Mouse (Mus musculus) ovary, postnatal 36 days (tissue): ENCODE results near the gene Kynu.

ENCODE experiments used
- DNase-seq: peaks from one replicate; pipeline ENCODE4 v3.0.0; 2022; ENCODE audit warnings: low spot score, mixed read lengths

The Kynu gene

GRCm38 (mm10) chr2:43555062-43555888 is at the start of gene Kynu:
Kynu (plus strand) TSS chr2:43555329.
- DNase-seq, result no peak

GRCm38 (mm10) chr2:43506182-43506581 is 48.9 kb upstream of the Kynu start:
- DNase-seq, result no peak

GRCm38 (mm10) chr2:43513852-43514251 is 41.3 kb upstream of the Kynu start:
- no peak for DNase-seq

- no peak for DNase-seq
These were observed 20.7 kb upstream of the Kynu start for GRCm38 (mm10) chr2:43534417-43534816.

- DNase-seq, result no peak
These were observed 12.5 kb upstream of the Kynu start for GRCm38 (mm10) chr2:43542615-43543014.

GRCm38 (mm10) chr2:43545665-43546064 is 9.5 kb upstream of the Kynu start:
- DNase-seq, result no peak

- no peak for DNase-seq
These were observed 8.7 kb upstream of the Kynu start for GRCm38 (mm10) chr2:43546448-43546847.

GRCm38 (mm10) chr2:43554216-43554615 is 913 bp upstream of the Kynu start:
- DNase-seq, result no peak

GRCm38 (mm10) chr2:43555889-43556285 is 758 bp downstream of the Kynu start:
- no peak for DNase-seq

- no peak for DNase-seq
These were observed 1.9 kb downstream of the Kynu start for GRCm38 (mm10) chr2:43556985-43557384.

GRCm38 (mm10) chr2:43561209-43561608 is 6.1 kb downstream of the Kynu start:
- DNase-seq, result no peak

- no peak for DNase-seq
These were observed 7.7 kb downstream of the Kynu start for GRCm38 (mm10) chr2:43562779-43563178.

- no peak for DNase-seq
These were observed 13.3 kb downstream of the Kynu start for GRCm38 (mm10) chr2:43568406-43568805.

GRCm38 (mm10) chr2:43573526-43573925 is 18.4 kb downstream of the Kynu start:
- DNase-seq, result no peak

- DNase-seq, result no peak
These were observed 28.2 kb downstream of the Kynu start for GRCm38 (mm10) chr2:43583243-43583812.

GRCm38 (mm10) chr2:43585508-43585907 is 30.4 kb downstream of the Kynu start:
- DNase-seq, result no peak

- no peak for DNase-seq
These were observed 32.7 kb downstream of the Kynu start for GRCm38 (mm10) chr2:43587832-43588231.

GRCm38 (mm10) chr2:43592001-43592704 is 37.0 kb downstream of the Kynu start:
- no peak for DNase-seq

GRCm38 (mm10) chr2:43613571-43613970 is 58.4 kb downstream of the Kynu start:
- peak; percentile 5 for DNase-seq

- DNase-seq, result no peak
These were observed 66.0 kb downstream of the Kynu start for GRCm38 (mm10) chr2:43621140-43621539.

- no peak for DNase-seq
These were observed 67.7 kb downstream of the Kynu start for GRCm38 (mm10) chr2:43622844-43623243.

- no peak for DNase-seq
These were observed 76.7 kb downstream of the Kynu start for GRCm38 (mm10) chr2:43631786-43632185.

GRCm38 (mm10) chr2:43636498-43636897 is 81.4 kb downstream of the Kynu start:
- no peak for DNase-seq
